12 mouse cellular contexts compared by ENCODE assay signal in the genomic region with DNA sequence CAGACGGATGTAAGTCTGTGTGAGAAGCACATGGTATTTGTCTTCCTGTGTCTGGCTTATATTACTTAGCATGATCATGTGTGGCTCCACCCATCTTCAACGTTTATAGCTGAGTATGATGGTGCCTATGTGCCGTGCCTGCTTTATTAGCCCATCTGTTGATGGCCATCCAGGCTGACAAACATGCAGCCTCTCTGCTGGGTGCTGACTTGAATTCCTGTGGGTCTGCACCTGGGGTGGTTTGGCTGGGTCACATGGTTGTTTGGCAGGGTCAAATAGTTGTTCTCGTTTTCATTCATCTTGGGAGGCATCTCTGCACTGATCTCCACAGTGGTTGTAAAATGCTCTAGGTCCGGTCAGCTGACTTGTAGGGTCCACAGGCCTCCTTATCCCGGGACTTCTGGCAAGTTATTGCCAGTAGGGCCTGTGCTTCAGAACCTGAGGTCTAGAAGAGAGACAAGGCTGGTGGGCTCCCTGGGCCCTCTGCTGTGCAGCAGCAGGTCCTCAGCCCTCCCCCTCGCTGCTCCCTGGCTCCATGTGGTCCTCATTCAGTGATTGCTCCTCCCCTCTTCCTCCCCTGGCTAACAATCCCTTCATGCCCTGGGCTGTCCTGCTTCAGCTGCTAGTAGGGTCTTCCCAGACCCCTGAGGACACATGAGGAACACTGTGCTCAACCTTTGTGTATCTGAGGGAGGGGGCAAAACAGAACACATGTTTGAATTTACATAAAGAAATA. TPM values are rescaled to one million over a fixed set of nuclear protein-coding genes. Genes with fewer than 3 reads are reported as not detected.
DNase-seq lines count a peak whose midpoint lies in the region; ATAC-seq and TF ChIP-seq lines count a peak whose summit lies in the region.
"Had no signal": no experiment of that assay in that cellular context is flagged by ENCODE, and none has a peak within 500 bp of the region (broad histone marks: within the 10 kb centered on the region; RNA-seq: fewer than 3 reads in every experiment).

No protein-coding gene starts in this region.

- H3K4me3 ChIP-seq in heart, postnatal 0 days (ENCODE audit: low read depth, low read length), result no peak overlapping the region
- H3K4me3 ChIP-seq in midbrain, embryonic 10.5 days, result no peak overlapping the region
- no peak overlapping the region for H3K4me3 ChIP-seq in midbrain, embryonic 16.5 days (ENCODE audit: low read depth, low read length)
- no peak overlapping the region for H3K4me3 ChIP-seq in liver, embryonic 12.5 days
- H3K4me3 ChIP-seq: layer of hippocampus, adult 2 months had no signal

- no peak overlapping the region for H3K4me2 ChIP-seq in heart, postnatal 0 days (ENCODE audit: low read depth, low read length)
- no peak overlapping the region for H3K4me2 ChIP-seq in midbrain, embryonic 16.5 days (ENCODE audit: low read length)
- H3K4me2 ChIP-seq in liver, embryonic 12.5 days, result no peak overlapping the region

- no peaks in the 10 kb centered on the region for H3K9me3 ChIP-seq in heart, postnatal 0 days (replicated peaks; ENCODE audit: control insufficient read depth, low read length)
- no peaks in the 10 kb centered on the region for H3K9me3 ChIP-seq in midbrain, embryonic 10.5 days (replicated peaks)
- no peaks in the 10 kb centered on the region for H3K9me3 ChIP-seq in midbrain, embryonic 16.5 days (replicated peaks; ENCODE audit: control insufficient read depth, low read length, poor library complexity, severe bottlenecking)
- H3K9me3 ChIP-seq in liver, embryonic 12.5 days (replicated peaks), result no peaks in the 10 kb centered on the region

- no peaks in the 10 kb centered on the region for H3K27me3 ChIP-seq in heart, postnatal 0 days (ENCODE audit: control insufficient read depth, insufficient read depth, low read length)
- no peaks in the 10 kb centered on the region; the same call in 1 of the 2 replicates for H3K27me3 ChIP-seq in midbrain, embryonic 10.5 days (ENCODE audit: low read depth, poor library complexity, severe bottlenecking)
- no peaks in the 10 kb centered on the region for H3K27me3 ChIP-seq in midbrain, embryonic 16.5 days (ENCODE audit: control insufficient read depth, insufficient read depth, low read depth, low read length)
- H3K27me3 ChIP-seq in liver, embryonic 12.5 days (replicated peaks), result no peaks in the 10 kb centered on the region

- no peak for TF ChIP-seq CTCF in heart, postnatal 0 days (IDR thresholded peaks at IDR 0.05; ENCODE audit: low read depth)

- peaks cover 49% of the 10 kb centered on the region for H3K4me1 ChIP-seq in heart, postnatal 0 days (ENCODE audit: control insufficient read depth, insufficient read depth)
- H3K4me1 ChIP-seq in midbrain, embryonic 10.5 days, result peaks cover 37% of the 10 kb centered on the region
- H3K4me1 ChIP-seq in midbrain, embryonic 16.5 days (ENCODE audit: control insufficient read depth, insufficient read depth, low read length), result peaks cover 2% of the 10 kb centered on the region; the same call in 1 of the 2 replicates
- H3K4me1 ChIP-seq in liver, embryonic 12.5 days, result 0 out of 2 replicates have a peak, but pooled peaks cover 3% of the 10 kb centered on the region

- no peaks in the 10 kb centered on the region for H3K36me3 ChIP-seq in heart, postnatal 0 days (replicated peaks; ENCODE audit: control insufficient read depth, insufficient read depth, low read length)
- no peaks in the 10 kb centered on the region for H3K36me3 ChIP-seq in midbrain, embryonic 10.5 days
- no peaks in the 10 kb centered on the region for H3K36me3 ChIP-seq in midbrain, embryonic 16.5 days (ENCODE audit: control insufficient read depth, insufficient read depth, low read length)
- no peaks in the 10 kb centered on the region for H3K36me3 ChIP-seq in liver, embryonic 12.5 days

- H3K9ac ChIP-seq in heart, postnatal 0 days (replicated peaks; ENCODE audit: low read depth, low read length), result no peak overlapping the region
- H3K9ac ChIP-seq in midbrain, embryonic 16.5 days (ENCODE audit: low read depth, low read length), result no peak overlapping the region
- H3K9ac ChIP-seq in liver, embryonic 12.5 days, result no peak overlapping the region

- WGBS in heart, postnatal 0 days, result 73% methylated on average over 7 of the region's 7 CpGs
- 70% methylated on average over 7 of the region's 7 CpGs for WGBS in midbrain, embryonic 10.5 days
- whole genome bisulfite sequencing in midbrain, embryonic 16.5 days, result 67% methylated on average over 7 of the region's 7 CpGs
- 51% methylated on average over 7 of the region's 7 CpGs for WGBS in liver, embryonic 12.5 days (ENCODE audit: insufficient replicate concordance)

- DNase-seq in cerebellum, adult 9-11 months, result peak; percentile 71
- no peak for DNase-seq in cerebellum, postnatal 36 days
- DNase-seq in heart, postnatal 0 days (ENCODE audit: low spot score), result no peak
- DNase-seq in heart, postnatal 4 days, result no peak
- no peak for DNase-seq in midbrain, embryonic 10.5 days (ENCODE audit: low spot score)
- DNase-seq in ovary, adult 18-20 months (ENCODE audit: low spot score), result no peak
- DNase-seq: adrenal gland, adult 8-10 months had no signal

- no peak for ATAC-seq in heart, postnatal 0 days (ENCODE audit: insufficient read depth, low read depth)
- ATAC-seq in midbrain, embryonic 16.5 days, result no peak
- ATAC-seq in liver, embryonic 12.5 days, result no peak
- ATAC-seq: hindbrain, embryonic 16.5 days had no signal

- peak overlapping the region; percentile 95; the same call in 1 of the 2 replicates for H3K27ac ChIP-seq in heart, postnatal 0 days (ENCODE audit: low read depth)
- H3K27ac ChIP-seq in midbrain, embryonic 10.5 days (replicated peaks), result peak overlapping the region; percentile 1; the same call in 1 of the 2 replicates
- H3K27ac ChIP-seq in midbrain, embryonic 16.5 days (ENCODE audit: low read length), result no peak overlapping the region
- H3K27ac ChIP-seq in liver, embryonic 12.5 days, result peak overlapping the region; percentile 8; the same call in 1 of the 2 replicates
- H3K27ac ChIP-seq: layer of hippocampus, adult 2 months; macrophage had no signal

- TF ChIP-seq EP300 in heart, postnatal 0 days (IDR thresholded peaks at IDR 0.05; ENCODE audit: low read depth), result no peak

RNA-seq across cellular contexts. Expression of a gene that starts 29.1 kb away (rescaled TPM):
- total RNA-seq in heart, postnatal 0 days (2014; rRNA removed; ENCODE audit: low replicate concordance), result 14.2 and 19.4 TPM in 2 replicates
- polyA plus RNA-seq in heart, postnatal 0 days (2015; fragmentation: Nextera tagmentation; extraction: Ambion mirVana), result 6.9 and 7.9 TPM in 2 replicates
- 1 to 10 TPM; 7.8 to 7.9 TPM for total RNA-seq in heart, postnatal 4 days (2021)
- 13.1 and 14.6 TPM in 2 replicates for polyA plus RNA-seq in midbrain, embryonic 10.5 days (2016; fragmentation: Nextera tagmentation; extraction: Ambion mirVana)
- 40.2 and 42.0 TPM in 2 replicates for polyA plus RNA-seq in midbrain, embryonic 16.5 days (2015; fragmentation: Nextera tagmentation; extraction: Ambion mirVana)
- 3.4 and 3.5 TPM in 2 replicates for polyA plus RNA-seq in liver, embryonic 12.5 days (2016; fragmentation: Nextera tagmentation; extraction: Ambion mirVana)
